Mouse (Mus musculus): ENCODE results near the gene Ccdc62. TPM values are rescaled to one million over a fixed set of nuclear protein-coding genes. Genes with fewer than 3 reads are reported as not detected.

Gene Ccdc62
- total and polyA plus RNA-seq, 3 experiments: 7.5 to 13.4 TPM; not detected in 1

- no peaks in the 10 kb centered on the region for H3K79me2 ChIP-seq (ENCODE audit: control insufficient read depth, insufficient read depth, low read length, poor library complexity)
- H3K4me3 ChIP-seq (ENCODE audit: control insufficient read depth in 1 of 2, insufficient read depth in 1 of 2, low read depth in 2 of 2, low read length in 2 of 2): no peak overlapping the region
- TF ChIP-seq KAT2A (conservative IDR thresholded peaks at IDR 0.05; ENCODE audit: low read depth, low read length): no peak
- no peak for TF ChIP-seq MAX (IDR thresholded peaks at IDR 0.05; ENCODE audit: low read length)
- TF ChIP-seq ZKSCAN1 (IDR thresholded peaks at IDR 0.05; ENCODE audit: low read depth, low read length): no peak
- H3K4me1 ChIP-seq (ENCODE audit: control insufficient read depth in 1 of 2, insufficient read depth in 2 of 2, low read length in 2 of 2): no peaks in the 10 kb centered on the region
- H3K27ac ChIP-seq (ENCODE audit: control insufficient read depth, low read depth, low read length): no peak overlapping the region
- no peaks in the 10 kb centered on the region for H3K27me3 ChIP-seq (ENCODE audit: control insufficient read depth in 1 of 2, insufficient read depth in 2 of 2, low read length in 2 of 2)
- peaks cover 0 to 3% of the 10 kb centered on the region in 2 experiments; a peak in 2 of 4 replicates for H3K36me3 ChIP-seq (ENCODE audit: control insufficient read depth in 1 of 2, insufficient read depth in 2 of 2, low read length in 2 of 2)
- H3K9ac ChIP-seq (ENCODE audit: control insufficient read depth, low read depth, low read length, poor library complexity, severe bottlenecking): no peak overlapping the region
- DNase-seq (ENCODE audit: low read depth, low spot score): no peak
- H3K9me3 ChIP-seq (replicated peaks; ENCODE audit: insufficient read depth, low read length): no peaks in the 10 kb centered on the region
Measured at GRCm38 (mm10) chr5:123957213-123957612, 26.7 kb downstream of the Ccdc62 start.

- no peak overlapping the region for H3K9ac ChIP-seq (ENCODE audit: control insufficient read depth, low read depth, low read length, poor library complexity, severe bottlenecking)
- H3K9me3 ChIP-seq (replicated peaks; ENCODE audit: insufficient read depth, low read length): no peaks in the 10 kb centered on the region
- H3K27ac ChIP-seq (ENCODE audit: control insufficient read depth, low read depth, low read length): no peak overlapping the region
- no peaks in the 10 kb centered on the region for H3K27me3 ChIP-seq (ENCODE audit: control insufficient read depth in 1 of 2, insufficient read depth in 2 of 2, low read length in 2 of 2)
- TF ChIP-seq ETS1 (IDR thresholded peaks at IDR 0.05; ENCODE audit: low read depth, low read length): no peak
- no peak for DNase-seq (ENCODE audit: low read depth, low spot score)
- H3K4me1 ChIP-seq (ENCODE audit: control insufficient read depth in 1 of 2, insufficient read depth in 2 of 2, low read length in 2 of 2): no peaks in the 10 kb centered on the region
- peaks cover 0 to 3% of the 10 kb centered on the region in 2 experiments; a peak in 2 of 4 replicates for H3K36me3 ChIP-seq (ENCODE audit: control insufficient read depth in 1 of 2, insufficient read depth in 2 of 2, low read length in 2 of 2)
- H3K4me3 ChIP-seq (ENCODE audit: control insufficient read depth in 1 of 2, insufficient read depth in 1 of 2, low read depth in 2 of 2, low read length in 2 of 2): no peak overlapping the region
- H3K79me2 ChIP-seq (ENCODE audit: control insufficient read depth, insufficient read depth, low read length, poor library complexity): no peaks in the 10 kb centered on the region
Measured at GRCm38 (mm10) chr5:123959018-123959417, 28.5 kb downstream of the Ccdc62 start.

GRCm38 (mm10) chr5:123960129-123960528 lies 29.6 kb downstream of the Ccdc62 start:
- Histone ChIP-seq H3K79me2 (ENCODE audit: control insufficient read depth, insufficient read depth, low read length, poor library complexity) (no peaks in the 10 kb centered on the region), H3K27ac (ENCODE audit: control insufficient read depth, low read depth, low read length) (no peak overlapping the region), H3K9me3 (replicated peaks; ENCODE audit: insufficient read depth, low read length) (no peaks in the 10 kb centered on the region), H3K4me3 (ENCODE audit: control insufficient read depth in 1 of 2, insufficient read depth in 1 of 2, low read depth in 2 of 2, low read length in 2 of 2) (no peak overlapping the region), H3K36me3 (ENCODE audit: control insufficient read depth in 1 of 2, insufficient read depth in 2 of 2, low read length in 2 of 2) (peaks cover 0 to 3% of the 10 kb centered on the region in 2 experiments; a peak in 2 of 4 replicates), H3K27me3 (ENCODE audit: control insufficient read depth in 1 of 2, insufficient read depth in 2 of 2, low read length in 2 of 2) (no peaks in the 10 kb centered on the region), H3K4me1 (ENCODE audit: control insufficient read depth in 1 of 2, insufficient read depth in 2 of 2, low read length in 2 of 2) (no peaks in the 10 kb centered on the region), H3K9ac (ENCODE audit: control insufficient read depth, low read depth, low read length, poor library complexity, severe bottlenecking) (no peak overlapping the region)
- TF ChIP-seq NELFE (IDR thresholded peaks at IDR 0.05; ENCODE audit: low read depth, low read length) (no peak), EP300 (IDR thresholded peaks at IDR 0.05; ENCODE audit: low read depth in 1 of 2, low read length in 2 of 2) (no peak), MAX (IDR thresholded peaks at IDR 0.05; ENCODE audit: low read length) (no peak), GATA1 (IDR thresholded peaks at IDR 0.05; ENCODE audit: low read depth, low read length) (no peak), RAD21 (IDR thresholded peaks at IDR 0.05; ENCODE audit: low read depth, low read length) (no peak), UBTF (IDR thresholded peaks at IDR 0.05; ENCODE audit: borderline replicate concordance, insufficient read depth, low read depth, low read length) (no peak), ZNF384 (IDR thresholded peaks at IDR 0.05; ENCODE audit: low read depth, low read length) (no peak), MEF2A (IDR thresholded peaks at IDR 0.05; ENCODE audit: extremely low read depth, insufficient replicate concordance, low read depth, low read length, poor library complexity, severe bottlenecking) (no peak), CHD2 (IDR thresholded peaks at IDR 0.05; ENCODE audit: low read length) (no peak)
- DNase-seq (ENCODE audit: low read depth, low spot score): no peak

Measured in MEL (cell line).